Mouse (Mus musculus) E14TG2a.4 (cell line): ENCODE measurements at regions not wholly inside any gene's neighbourhood (a gene's known extent, or its start where the extent isn't known, plus 50 kb on each side); places are given as distances from the start of the nearest gene placed in this dataset.

Source experiments
- CTCF ChIP-seq: conservative IDR thresholded peaks from 2 replicates; pipeline ENCODE4 v1.5.1; 2014; ENCODE audit warnings: low read length
- NANOG ChIP-seq: IDR thresholded peaks from 2 replicates; pipeline ENCODE4 v1.6.1; 2014; ENCODE audit warnings: borderline replicate concordance, low read length, mixed read lengths
- POU5F1 ChIP-seq: IDR thresholded peaks from 2 replicates; pipeline ENCODE4 v1.6.1; 2014; ENCODE audit warnings: low read length, borderline replicate concordance

DNA sequence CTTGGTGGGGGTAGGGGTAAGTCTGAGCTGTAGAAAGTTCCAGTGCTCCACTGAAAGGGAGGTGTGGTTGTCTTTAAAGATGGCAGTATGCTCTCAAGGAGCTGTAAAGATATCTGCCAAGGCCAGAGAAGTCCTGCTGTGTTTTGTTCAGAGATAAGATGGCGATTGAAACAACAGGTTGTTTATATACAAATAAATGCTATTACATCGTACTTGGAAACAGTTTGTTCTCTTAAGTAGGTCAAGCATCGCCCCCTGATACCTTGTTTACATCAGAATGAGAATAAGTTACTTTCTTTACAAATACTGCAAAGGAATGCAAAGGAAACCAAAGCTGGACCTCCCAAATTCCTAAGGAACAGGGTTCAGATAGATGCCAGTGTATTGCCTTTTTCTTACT lies 113.0 kb upstream of the Fst start:
- TF ChIP-seq CTCF, result no peak
- TF ChIP-seq POU5F1, result no peak
- TF ChIP-seq NANOG, result peak; percentile 40; the same call in 1 of the 2 replicates
